Mouse (Mus musculus) liver, postnatal 0 days (tissue): ENCODE measurements around the gene Fryl.

ENCODE experiments used
- CTCF ChIP-seq: sonication (generic); IDR thresholded peaks from 2 replicates; pipeline ENCODE4 v1.5.1; 2016; ENCODE audit warnings: antibody characterized with exemption, low read depth
- EP300 ChIP-seq: IDR thresholded peaks from 2 replicates; pipeline ENCODE4 v1.6.1; 2016; ENCODE audit warnings: antibody characterized with exemption, low read depth, mild to moderate bottlenecking

- TF ChIP-seq CTCF (no peak), EP300 (no peak)
These were observed 44.5 kb downstream of the Fryl start for GRCm38 (mm10) chr5:73211961-73212360.
